Mouse (Mus musculus): Measurements from ENCODE around the gene Gjc1.

Gjc1 gene

GRCm38 (mm10) chr11:102771916-102772714 is 47.4 kb downstream of the Gjc1 start:
- no peak for DNase-seq (ENCODE audit: low spot score)

GRCm38 (mm10) chr11:102770662-102771435 is 48.7 kb downstream of the Gjc1 start:
- no peak for DNase-seq (ENCODE audit: low spot score)

GRCm38 (mm10) chr11:102769993-102770661 is 49.4 kb downstream of the Gjc1 start:
- DNase-seq (ENCODE audit: low spot score) = no peak

GRCm38 (mm10) chr11:102769141-102769540 is 50.4 kb downstream of the Gjc1 start:
- DNase-seq (ENCODE audit: low spot score) = no peak

- DNase-seq (ENCODE audit: low spot score) = no peak
Observed at GRCm38 (mm10) chr11:102767055-102767670, 52.3 kb downstream of the Gjc1 start.

- DNase-seq (ENCODE audit: low spot score) = no peak
Observed at GRCm38 (mm10) chr11:102765416-102765815, 54.1 kb downstream of the Gjc1 start.

GRCm38 (mm10) chr11:102763009-102763767 is 56.3 kb downstream of the Gjc1 start:
- DNase-seq (ENCODE audit: low spot score) = no peak

GRCm38 (mm10) chr11:102762248-102762647 is 57.3 kb downstream of the Gjc1 start:
- no peak for DNase-seq (ENCODE audit: low spot score)

- no peak for DNase-seq (ENCODE audit: low spot score)
Observed at GRCm38 (mm10) chr11:102761309-102762210, 57.9 kb downstream of the Gjc1 start, which contains the start of gene Adam11. Adam11 (plus strand) TSS chr11:102761439.

GRCm38 (mm10) chr11:102760805-102761308 is 58.6 kb downstream of the Gjc1 start:
- DNase-seq (ENCODE audit: low spot score) = no peak

- DNase-seq (ENCODE audit: low spot score) = no peak
Observed at GRCm38 (mm10) chr11:102758977-102759376, 60.5 kb downstream of the Gjc1 start.

GRCm38 (mm10) chr11:102755391-102755790 is 64.1 kb downstream of the Gjc1 start:
- DNase-seq (ENCODE audit: low spot score) = no peak

GRCm38 (mm10) chr11:102754416-102754815 is 65.1 kb downstream of the Gjc1 start:
- no peak for DNase-seq (ENCODE audit: low spot score)

GRCm38 (mm10) chr11:102753591-102754324 is 65.7 kb downstream of the Gjc1 start:
- no peak for DNase-seq (ENCODE audit: low spot score)

- DNase-seq (ENCODE audit: low spot score) = no peak
Observed at GRCm38 (mm10) chr11:102752896-102753590, 66.5 kb downstream of the Gjc1 start.

- DNase-seq (ENCODE audit: low spot score) = no peak
Observed at GRCm38 (mm10) chr11:102749712-102750111, 69.8 kb downstream of the Gjc1 start.
